Mouse (Mus musculus): ENCODE measurements at regions not wholly inside any gene's neighbourhood (a gene's known extent, or its start where the extent isn't known, plus 50 kb on each side); places are given as distances from the start of the nearest gene placed in this dataset.

DNA sequence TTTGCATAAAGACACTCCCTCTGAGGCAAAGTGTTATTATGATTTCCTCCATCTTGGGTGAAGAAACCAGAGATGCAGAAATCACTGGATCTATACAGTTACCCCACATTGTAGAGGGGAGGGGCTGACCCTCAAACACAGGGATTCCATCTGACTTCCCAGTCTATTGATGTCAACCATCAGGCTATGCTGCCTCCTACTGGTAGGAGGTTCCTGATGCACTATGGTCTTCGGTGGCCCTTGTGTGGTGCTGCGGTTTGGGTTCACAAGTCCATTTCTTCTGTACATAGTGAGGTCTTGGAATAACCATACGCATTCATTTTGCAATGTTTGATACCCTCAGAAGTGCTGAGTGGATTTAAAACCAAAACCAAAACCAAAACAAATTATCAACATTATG is 94.0 kb upstream of the Smarca2 start:
- H3K27ac ChIP-seq: no peak overlapping the region
- H3K4me3 ChIP-seq: no peak overlapping the region
- no peaks in the 10 kb centered on the region for H3K27me3 ChIP-seq (ENCODE audit: low read depth, poor library complexity, severe bottlenecking)
- no peaks in the 10 kb centered on the region for H3K9me3 ChIP-seq (replicated peaks)
- DNase-seq (ENCODE audit: low spot score): no peak
- no peaks in the 10 kb centered on the region for H3K36me3 ChIP-seq
- WGBS: 93% methylated on average over 3 of the region's 3 CpGs
- peaks cover 3% of the 10 kb centered on the region; the same call in 1 of the 2 replicates for H3K4me1 ChIP-seq

DNA sequence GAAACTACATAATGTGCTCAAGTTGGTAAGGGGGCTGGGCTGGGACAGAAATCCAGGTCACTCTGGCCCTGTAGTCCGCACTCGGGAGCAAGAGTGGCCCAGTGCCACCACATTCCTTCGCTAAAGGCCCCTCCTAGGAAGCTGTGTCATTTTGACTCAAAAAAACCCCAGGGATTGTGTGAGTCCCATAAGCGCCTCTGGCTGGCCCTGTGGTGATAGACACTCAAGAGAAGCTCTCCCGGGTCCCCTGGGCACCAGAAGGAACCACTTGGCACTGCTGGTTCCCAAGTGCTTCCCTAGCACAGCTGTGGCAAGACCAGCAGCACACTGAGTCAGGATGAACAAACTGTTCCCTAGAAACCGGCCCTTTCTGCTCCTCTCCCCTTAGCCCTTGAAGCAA is 93.1 kb upstream of the Smarca2 start:
- Histone ChIP-seq H3K9me3 (replicated peaks) (no peaks in the 10 kb centered on the region), H3K4me3 (no peak overlapping the region), H3K27me3 (ENCODE audit: low read depth, poor library complexity, severe bottlenecking) (no peaks in the 10 kb centered on the region), H3K4me1 (peaks cover 3% of the 10 kb centered on the region; the same call in 1 of the 2 replicates), H3K36me3 (no peaks in the 10 kb centered on the region), H3K27ac (peak overlapping the region; percentile 5; the same call in 1 of the 2 replicates)
- WGBS: 83% methylated on average over 6 of the region's 6 CpGs
- DNase-seq (ENCODE audit: low spot score): no peak

DNA sequence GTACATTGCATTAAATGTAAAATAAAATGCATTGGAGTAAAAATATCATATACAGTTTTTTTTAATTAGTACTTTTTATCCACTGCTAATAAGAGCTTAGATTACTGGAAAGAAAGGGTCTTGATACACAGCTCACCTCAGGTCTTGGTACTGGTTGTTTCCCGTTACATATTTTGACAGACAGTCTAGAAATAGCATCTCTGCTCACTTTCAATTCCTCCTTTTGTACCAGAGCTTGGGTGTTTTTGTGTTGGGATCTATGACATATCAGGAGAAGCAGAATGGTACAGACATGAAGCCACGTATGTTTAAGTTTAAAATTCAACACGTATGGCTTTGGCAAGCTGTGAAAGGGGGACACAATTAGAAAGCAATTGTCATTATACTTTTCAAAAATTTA is 80.3 kb upstream of the Smarca2 start:
- no peak overlapping the region for H3K27ac ChIP-seq
- WGBS: 91% methylated on average over 3 of the region's 3 CpGs
- DNase-seq (ENCODE audit: low spot score): no peak
- no peak overlapping the region for H3K4me3 ChIP-seq
- H3K4me1 ChIP-seq: no peaks in the 10 kb centered on the region
- no peaks in the 10 kb centered on the region for H3K27me3 ChIP-seq (ENCODE audit: low read depth, poor library complexity, severe bottlenecking)
- H3K9me3 ChIP-seq (replicated peaks): no peaks in the 10 kb centered on the region
- no peaks in the 10 kb centered on the region for H3K36me3 ChIP-seq

DNA sequence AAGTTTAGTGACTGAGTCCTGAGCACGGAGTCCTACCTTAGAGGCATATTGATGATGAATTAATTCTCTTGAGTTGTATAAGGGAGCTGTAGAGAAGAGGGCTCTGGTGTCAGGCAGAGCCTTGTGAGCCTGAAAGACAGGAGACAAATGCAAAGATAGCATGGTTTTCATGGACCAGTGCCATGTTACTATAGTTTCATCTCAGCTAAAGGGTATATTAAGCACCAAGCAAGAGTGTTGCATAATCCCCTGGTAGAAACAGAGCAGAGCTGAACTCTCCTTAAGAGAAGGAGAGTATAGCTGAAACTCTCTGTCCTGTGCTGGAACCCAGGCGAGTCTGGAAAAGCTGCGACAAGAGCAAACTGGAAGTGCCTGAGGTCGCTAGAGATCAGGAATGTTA is 73.5 kb upstream of the Smarca2 start:
- Histone ChIP-seq H3K9me3 (replicated peaks) (no peaks in the 10 kb centered on the region), H3K27me3 (ENCODE audit: low read depth, poor library complexity, severe bottlenecking) (no peaks in the 10 kb centered on the region), H3K4me3 (no peak overlapping the region), H3K27ac (no peak overlapping the region), H3K4me1 (no peaks in the 10 kb centered on the region), H3K36me3 (no peaks in the 10 kb centered on the region)
- DNase-seq (ENCODE audit: low spot score): no peak
- 79% methylated on average over 4 of the region's 4 CpGs for WGBS

DNA sequence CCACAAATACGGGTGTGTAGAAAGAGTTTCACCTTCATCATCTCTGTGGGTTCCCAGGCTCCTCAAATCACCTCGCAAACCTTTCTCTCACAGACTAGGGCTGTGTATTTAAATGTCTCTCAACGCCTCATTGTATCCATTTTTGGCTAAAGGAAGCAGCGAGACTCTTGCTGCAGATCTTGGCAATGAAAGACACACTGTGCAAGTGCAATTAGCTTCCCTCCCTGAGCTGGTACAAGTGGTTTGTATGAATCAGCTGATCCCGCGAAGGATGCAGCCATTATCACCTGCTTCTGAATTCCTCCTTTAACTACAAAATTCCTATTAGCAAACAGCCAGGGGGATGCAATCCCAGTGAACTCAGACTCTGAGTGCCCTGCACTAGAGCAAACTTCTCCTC is 72.3 kb upstream of the Smarca2 start:
- Histone ChIP-seq H3K4me1 (no peaks in the 10 kb centered on the region), H3K36me3 (no peaks in the 10 kb centered on the region), H3K27me3 (ENCODE audit: low read depth, poor library complexity, severe bottlenecking) (no peaks in the 10 kb centered on the region), H3K9me3 (replicated peaks) (no peaks in the 10 kb centered on the region), H3K4me3 (no peak overlapping the region), H3K27ac (no peak overlapping the region)
- 77% methylated on average over 6 of the region's 6 CpGs for WGBS
- DNase-seq (ENCODE audit: low spot score): no peak

DNA sequence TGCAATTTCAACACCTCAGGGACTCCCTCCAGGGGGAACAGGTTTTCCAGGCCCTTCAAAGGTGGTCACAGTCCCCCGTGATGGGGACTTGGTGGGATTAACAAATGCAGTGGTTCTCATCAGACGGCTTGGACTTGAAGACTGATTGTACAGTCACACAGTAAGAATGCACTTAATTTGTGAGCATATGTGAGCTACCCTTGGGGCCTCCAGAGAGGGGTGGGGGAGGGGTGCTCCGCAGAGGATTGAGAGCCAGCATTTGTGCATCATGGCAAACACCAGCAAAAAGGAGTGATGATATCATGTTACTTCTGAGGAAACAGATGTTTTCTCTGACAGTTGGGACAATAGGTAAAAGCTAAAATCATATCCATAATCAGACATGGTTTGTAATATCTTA is 59.2 kb upstream of the Smarca2 start:
- WGBS: 60% methylated on average over 3 of the region's 3 CpGs
- Histone ChIP-seq H3K27ac (peak overlapping the region; percentile 22; the same call in 1 of the 2 replicates), H3K27me3 (ENCODE audit: low read depth, poor library complexity, severe bottlenecking) (no peaks in the 10 kb centered on the region), H3K4me1 (peaks cover 40% of the 10 kb centered on the region), H3K9me3 (replicated peaks) (no peaks in the 10 kb centered on the region), H3K36me3 (no peaks in the 10 kb centered on the region), H3K4me3 (no peak overlapping the region)
- DNase-seq (ENCODE audit: low spot score): peak; percentile 40

DNA sequence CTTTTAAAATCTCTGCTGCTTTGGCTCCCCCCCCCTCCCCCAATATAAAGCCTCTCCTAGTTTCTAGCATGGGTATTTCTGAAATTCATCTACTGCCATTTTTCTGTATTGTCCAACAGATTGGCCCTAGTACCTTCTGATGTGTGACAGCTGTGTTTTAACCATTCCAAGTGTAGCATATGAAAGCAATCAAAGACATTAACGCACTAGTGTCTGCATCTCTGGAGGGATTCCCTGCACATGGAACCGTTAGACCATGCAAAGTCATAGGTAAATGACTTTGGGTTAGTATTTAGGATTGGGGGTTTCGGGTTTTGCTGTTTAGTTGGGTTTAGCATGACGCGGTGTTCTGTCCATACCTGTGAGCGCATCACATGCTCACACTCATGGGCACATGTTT is 57.3 kb upstream of the Smarca2 start:
- 86% methylated on average over 6 of the region's 6 CpGs for WGBS
- no peaks in the 10 kb centered on the region for H3K9me3 ChIP-seq (replicated peaks)
- H3K27me3 ChIP-seq (ENCODE audit: low read depth, poor library complexity, severe bottlenecking): no peaks in the 10 kb centered on the region
- H3K36me3 ChIP-seq: no peaks in the 10 kb centered on the region
- no peak overlapping the region for H3K27ac ChIP-seq
- no peak for DNase-seq (ENCODE audit: low spot score)
- H3K4me1 ChIP-seq: peaks cover 53% of the 10 kb centered on the region
- H3K4me3 ChIP-seq: no peak overlapping the region

DNA sequence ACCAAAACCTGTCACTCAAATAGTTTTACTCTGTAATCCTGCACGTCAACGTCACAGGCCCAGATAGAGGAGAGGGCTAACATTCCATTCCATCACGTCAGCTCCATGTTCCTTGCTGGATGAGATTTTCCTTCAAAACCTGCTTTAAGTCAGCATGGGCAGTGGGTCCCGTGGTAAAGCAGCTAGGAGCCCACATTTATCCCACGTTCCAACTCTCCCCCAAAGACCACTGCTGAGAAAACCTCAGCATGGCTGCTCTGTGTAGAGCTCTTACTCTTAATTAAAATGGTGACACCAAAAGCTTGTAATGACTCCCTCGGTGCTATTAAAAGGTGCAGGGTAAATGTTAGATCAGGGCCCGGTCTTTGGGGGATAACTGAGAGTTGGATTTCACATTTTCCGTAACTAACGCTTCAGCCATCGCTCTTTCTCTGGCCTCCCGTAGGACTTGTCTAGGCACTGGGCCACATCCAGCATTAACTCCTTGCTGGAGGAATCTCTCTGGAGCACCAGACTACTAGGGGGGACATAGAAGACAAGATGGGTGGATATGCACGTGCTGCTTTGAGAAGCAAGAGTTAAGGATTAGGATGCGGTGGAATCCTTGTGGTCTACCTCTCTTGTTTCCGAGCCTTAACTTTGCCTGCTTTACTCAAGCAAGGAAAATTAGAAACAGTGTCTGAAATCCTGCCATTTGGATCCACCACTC is 56.1 kb upstream of the Smarca2 start:
- Histone ChIP-seq H3K27ac (no peak overlapping the region), H3K36me3 (no peaks in the 10 kb centered on the region), H3K27me3 (ENCODE audit: low read depth, poor library complexity, severe bottlenecking) (no peaks in the 10 kb centered on the region), H3K4me3 (no peak overlapping the region), H3K9me3 (replicated peaks) (no peaks in the 10 kb centered on the region), H3K4me1 (peaks cover 53% of the 10 kb centered on the region)
- DNase-seq (ENCODE audit: low spot score): no peak
- WGBS: 83% methylated on average over 14 of the region's 14 CpGs

DNA sequence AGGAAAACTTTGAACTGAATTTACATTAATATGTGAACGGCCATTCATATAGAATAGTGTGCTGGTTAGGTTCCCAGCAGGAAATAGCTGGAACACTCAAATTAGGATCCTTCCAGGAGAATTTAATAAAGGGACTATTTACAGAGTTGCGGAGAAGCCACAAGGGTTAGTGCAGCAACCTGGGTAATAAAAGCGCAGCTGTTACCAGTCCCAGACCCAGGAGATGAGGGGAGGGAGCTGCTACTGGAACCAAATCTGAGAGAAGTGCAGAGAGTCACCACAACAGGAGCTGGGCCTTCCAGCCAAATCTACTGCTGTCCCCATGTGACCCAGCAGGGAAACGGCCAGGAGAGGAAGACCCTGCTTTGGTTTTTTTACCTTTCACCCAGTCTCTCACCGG is 54.6 kb upstream of the Smarca2 start:
- Histone ChIP-seq H3K4me1 (peaks cover 51% of the 10 kb centered on the region), H3K9me3 (replicated peaks) (no peaks in the 10 kb centered on the region), H3K4me3 (no peak overlapping the region), H3K27ac (peak overlapping the region; percentile 26; the same call in 1 of the 2 replicates), H3K36me3 (no peaks in the 10 kb centered on the region), H3K27me3 (ENCODE audit: low read depth, poor library complexity, severe bottlenecking) (no peaks in the 10 kb centered on the region)
- DNase-seq (ENCODE audit: low spot score): peak; percentile 40
- WGBS: 22% methylated on average over 5 of the region's 5 CpGs

Data from limb, embryonic 10.5 days (tissue).